Mouse (Mus musculus) embryonic fibroblast, embryonic 13.5 days (primary cell): Measurements from ENCODE around the gene Slc13a4. TPM values are rescaled to one million over a fixed set of nuclear protein-coding genes. Genes with fewer than 3 reads are reported as not detected.

Experiments
- H3K27ac ChIP-seq: 2 replicates; pipeline ENCODE4 v1.5.1; 2012; ENCODE audit warnings: low read length, control low read depth, inconsistent platforms; ENCODE audit not compliant: insufficient read depth
- H3K4me1 ChIP-seq: 2 replicates; pipeline ENCODE4 v1.6.1; 2011; ENCODE audit warnings: low read length; ENCODE audit not compliant: control insufficient read depth, insufficient read depth
- H3K4me3 ChIP-seq: 2 replicates; pipeline ENCODE4 v1.5.1; 2011; ENCODE audit warnings: mild to moderate bottlenecking, control low read depth, low read length; ENCODE audit not compliant: insufficient read depth
- CTCF ChIP-seq: IDR thresholded peaks from 2 replicates; pipeline ENCODE4 v1.5.1; 2011; ENCODE audit warnings: mild to moderate bottlenecking, control low read depth, low read length, moderate library complexity, borderline replicate concordance; ENCODE audit not compliant: insufficient read depth
- POLR2A ChIP-seq: IDR thresholded peaks from 2 replicates; pipeline ENCODE4 v1.6.1; 2011; ENCODE audit warnings: low read depth, mild to moderate bottlenecking, control low read depth, low read length, moderate library complexity
- polyA plus RNA-seq: library from polyadenylated mRNA; stranded (reverse); fragments of >200 nt; gene quantifications from 2 replicates; pipeline ENCODE4 v1.2.4, GENCODE M21; 2011; ENCODE audit warnings: low read depth; ENCODE audit not compliant: missing spikeins, insufficient read length

The Slc13a4 gene
- polyA plus RNA-seq, 1 experiment: not detected

DNA sequence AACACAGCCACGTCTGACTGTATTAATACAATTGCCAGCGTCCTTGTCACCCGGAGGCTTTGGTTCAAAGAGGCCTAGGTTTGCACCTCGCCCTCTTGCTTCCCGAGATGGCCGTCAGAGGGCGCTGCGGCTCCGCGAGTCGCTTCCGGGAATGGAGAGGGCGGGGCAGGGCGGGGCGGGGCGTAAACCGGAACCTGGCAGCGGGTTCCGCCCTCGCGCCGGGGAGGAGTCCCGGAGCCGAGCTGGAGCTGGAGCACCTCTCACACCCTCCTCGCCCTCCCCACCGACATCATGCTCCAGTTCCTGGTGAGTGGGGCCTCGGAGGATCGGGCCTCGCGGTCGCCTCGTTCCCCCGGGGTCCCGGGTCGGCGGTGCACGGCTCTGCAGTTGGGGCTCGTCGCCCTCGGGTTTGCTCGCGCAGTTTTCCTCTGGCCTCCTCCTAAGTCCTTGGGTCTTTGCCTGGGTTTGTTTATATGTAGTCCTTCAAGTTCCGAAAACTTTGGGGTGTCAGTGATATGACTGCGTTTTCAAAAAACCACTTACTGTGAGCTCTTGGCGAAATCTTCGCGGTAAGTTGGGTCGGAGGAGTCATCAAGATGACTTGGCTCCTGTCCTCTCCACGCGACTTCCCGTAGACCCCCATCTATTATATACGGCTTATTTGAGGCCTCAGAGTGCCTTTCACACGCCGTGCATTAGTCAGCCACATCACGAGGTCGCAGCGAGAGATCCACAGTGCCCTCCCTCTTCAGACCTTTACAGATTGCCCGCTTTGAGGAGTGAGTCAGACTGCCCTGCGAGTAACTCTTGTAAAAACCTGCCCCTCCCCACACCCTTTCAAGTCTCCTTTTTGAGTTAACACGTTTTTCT is 55.2 kb downstream of the Slc13a4 start:
- Histone ChIP-seq H3K4me3 (peak overlapping the region; percentile 83), H3K4me1 (peaks cover 12% of the 10 kb centered on the region), H3K27ac (peak overlapping the region; percentile 91)
- TF ChIP-seq POLR2A: peak; percentile 96
- peak; percentile 64 for TF ChIP-seq CTCF

DNA sequence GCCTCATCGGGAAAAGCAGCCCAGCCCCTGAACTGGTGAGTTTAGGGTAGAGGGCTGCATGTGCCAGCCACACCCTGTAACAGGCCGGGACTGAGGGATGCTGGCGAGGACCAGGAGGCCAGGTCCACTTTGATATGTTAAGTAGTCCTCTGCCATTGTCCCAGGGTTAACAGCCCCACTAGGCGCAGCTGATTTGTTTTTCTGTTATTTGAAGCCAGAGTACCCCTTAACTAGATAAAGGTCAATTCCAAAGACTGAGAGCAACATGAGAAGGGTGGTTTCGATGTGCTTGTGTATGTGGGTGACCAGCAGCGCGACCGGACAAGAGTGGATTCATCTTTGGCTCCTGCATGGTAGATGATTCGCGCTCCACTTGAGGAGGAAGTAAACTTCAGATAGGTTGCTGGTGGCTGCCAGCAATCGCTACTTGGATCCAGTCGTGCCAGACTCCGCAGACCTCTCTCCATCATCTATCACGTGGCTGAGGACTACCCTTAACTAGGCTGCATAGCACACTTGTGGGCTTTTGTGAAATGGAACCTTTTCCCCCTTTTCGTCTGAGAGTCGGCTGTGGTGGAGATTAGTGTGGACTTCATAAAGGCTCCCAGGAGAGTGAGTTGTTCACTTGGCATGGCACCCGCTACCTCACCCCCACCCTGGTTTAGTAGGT is 56.0 kb downstream of the Slc13a4 start:
- peaks cover 12% of the 10 kb centered on the region for H3K4me1 ChIP-seq
- no peak overlapping the region for H3K4me3 ChIP-seq
- no peak overlapping the region for H3K27ac ChIP-seq
- TF ChIP-seq POLR2A (no peak), CTCF (no peak)

DNA sequence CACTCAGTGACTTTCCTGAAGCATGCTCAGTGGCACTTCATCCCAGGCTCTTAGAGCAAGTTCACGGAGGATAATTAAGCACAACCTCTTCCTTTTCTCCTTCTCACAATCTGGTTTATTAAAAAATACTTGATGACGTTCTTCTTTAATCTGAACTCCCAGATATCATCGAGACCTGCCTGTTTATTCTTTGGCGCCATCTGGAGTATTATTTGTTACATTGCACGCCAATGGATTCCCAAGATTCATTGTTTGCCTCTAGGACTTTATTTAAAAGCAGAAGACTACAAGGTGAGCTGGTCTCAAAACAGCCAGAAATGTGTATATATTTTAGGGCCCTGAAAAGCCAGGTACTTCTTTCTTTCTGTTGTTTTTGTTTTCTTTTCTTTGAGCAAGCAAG is 62.8 kb downstream of the Slc13a4 start:
- TF ChIP-seq CTCF (no peak), POLR2A (no peak)
- Histone ChIP-seq H3K4me3 (no peak overlapping the region), H3K27ac (no peak overlapping the region), H3K4me1 (no peaks in the 10 kb centered on the region)

DNA sequence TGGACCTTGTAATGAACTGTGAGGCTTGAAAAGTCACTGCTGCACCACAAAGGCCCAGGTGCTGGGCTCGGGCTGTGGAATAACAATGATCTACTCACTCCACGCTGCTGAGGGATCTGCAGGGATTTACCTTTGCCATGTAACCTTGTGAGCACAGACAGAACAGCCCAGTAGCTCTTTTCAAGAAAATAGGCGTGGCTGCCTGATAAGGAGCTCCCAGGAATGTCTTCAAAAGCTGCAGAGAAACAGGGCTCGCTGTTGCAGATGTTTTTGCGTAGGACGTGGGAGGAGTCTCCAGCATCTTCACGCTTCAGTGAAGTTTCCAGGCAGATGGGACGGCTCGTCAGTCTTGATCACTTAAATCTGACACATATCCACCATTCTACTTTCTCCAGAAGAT is 63.9 kb downstream of the Slc13a4 start:
- H3K4me1 ChIP-seq: no peaks in the 10 kb centered on the region
- H3K27ac ChIP-seq: no peak overlapping the region
- no peak overlapping the region for H3K4me3 ChIP-seq
- TF ChIP-seq CTCF (no peak), POLR2A (no peak)

DNA sequence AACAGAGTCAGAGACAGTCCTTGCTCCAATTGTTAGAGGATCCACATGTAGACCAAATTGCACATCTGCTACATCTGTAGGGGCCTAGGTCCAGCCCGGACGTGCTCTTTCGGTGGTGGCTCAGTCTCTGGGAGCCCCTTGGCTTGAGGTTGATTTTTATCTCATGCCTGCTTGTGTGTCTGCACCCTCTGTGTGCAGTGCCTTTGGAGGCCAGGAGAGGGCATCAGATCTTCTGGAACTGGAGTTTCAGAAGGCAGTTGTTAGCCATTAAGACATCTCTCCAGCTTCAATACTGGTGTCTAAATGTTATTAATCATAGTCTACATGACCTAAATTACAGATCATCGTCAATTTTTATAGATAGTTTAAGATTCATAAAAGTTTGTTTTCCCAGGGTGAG is 64.7 kb downstream of the Slc13a4 start:
- TF ChIP-seq POLR2A (no peak), CTCF (no peak)
- Histone ChIP-seq H3K4me1 (no peaks in the 10 kb centered on the region), H3K27ac (no peak overlapping the region), H3K4me3 (no peak overlapping the region)

DNA sequence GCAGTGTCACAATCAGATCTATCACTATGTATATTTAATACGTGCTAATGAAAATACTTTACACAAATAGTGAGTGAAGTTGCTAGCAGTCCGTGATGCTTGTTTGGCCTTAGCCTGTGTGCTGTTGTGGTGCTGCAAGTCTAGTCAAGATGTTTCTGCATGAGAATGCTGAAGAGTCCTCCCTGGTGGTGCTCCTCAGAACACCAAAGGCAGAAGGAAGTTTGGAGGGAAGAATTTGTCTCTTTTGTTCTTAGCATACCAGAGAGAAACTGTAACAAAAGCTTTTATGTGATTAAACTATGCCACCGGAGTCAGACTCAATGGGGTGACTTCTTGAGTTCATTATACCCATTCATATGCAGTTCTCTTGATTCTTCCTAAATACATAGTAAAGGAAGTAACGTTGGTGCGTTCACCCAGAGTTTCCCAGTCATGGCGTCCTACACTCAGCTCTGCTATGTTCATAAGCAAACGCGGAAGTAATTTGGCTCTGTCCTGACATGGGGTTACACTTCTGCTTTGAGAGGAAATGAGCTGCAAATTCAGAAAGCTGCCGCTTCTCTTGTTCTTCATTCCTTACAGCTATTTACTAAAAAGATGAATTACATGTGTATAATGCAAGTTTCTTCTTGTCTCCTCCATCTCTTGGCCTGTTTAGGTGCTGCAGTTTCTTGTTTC is 71.7 kb downstream of the Slc13a4 start:
- Histone ChIP-seq H3K4me3 (no peak overlapping the region), H3K4me1 (no peaks in the 10 kb centered on the region), H3K27ac (no peak overlapping the region)
- TF ChIP-seq POLR2A (no peak), CTCF (no peak)

DNA sequence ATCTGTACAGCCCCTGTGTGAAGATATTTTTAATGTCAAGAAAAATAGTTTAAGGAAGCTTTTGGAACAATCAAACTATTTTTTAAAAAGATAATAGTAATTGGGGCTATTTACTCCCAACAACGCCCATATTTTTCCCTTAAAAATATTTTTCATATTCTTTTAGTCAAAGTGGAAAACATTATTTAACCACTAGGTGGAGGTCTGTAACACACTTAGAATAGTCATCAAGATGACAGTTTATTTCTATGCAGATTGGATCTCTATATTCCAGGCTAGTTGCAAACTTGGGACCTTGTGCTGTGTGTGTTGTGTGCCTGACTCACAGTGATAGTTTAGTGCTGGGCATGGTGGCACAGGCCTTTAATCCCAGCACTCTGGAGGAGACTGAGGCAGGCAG is 78.5 kb downstream of the Slc13a4 start:
- no peak for TF ChIP-seq CTCF
- TF ChIP-seq POLR2A: no peak
- no peak overlapping the region for H3K4me3 ChIP-seq
- no peak overlapping the region for H3K27ac ChIP-seq
- H3K4me1 ChIP-seq: no peaks in the 10 kb centered on the region

DNA sequence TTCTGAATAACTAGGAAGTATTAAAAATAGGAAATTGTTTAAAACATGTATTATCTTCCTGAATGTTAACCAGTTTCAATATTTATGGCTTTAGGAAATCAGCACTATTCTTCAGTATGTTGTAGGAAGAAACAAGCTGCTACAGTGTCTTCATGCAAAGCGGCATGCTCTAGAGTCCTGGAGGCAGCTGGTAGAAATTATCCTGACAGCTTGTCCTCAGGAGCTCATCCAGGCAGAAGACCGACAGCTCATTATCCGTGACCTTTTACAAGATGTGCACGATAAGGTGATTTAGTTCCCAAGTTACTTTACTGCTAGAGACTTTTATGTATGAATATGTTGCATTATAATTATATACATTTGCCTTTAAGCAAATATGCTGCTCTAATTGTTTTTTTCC is 82.2 kb downstream of the Slc13a4 start:
- Histone ChIP-seq H3K4me1 (no peaks in the 10 kb centered on the region), H3K27ac (no peak overlapping the region), H3K4me3 (no peak overlapping the region)
- TF ChIP-seq POLR2A: no peak
- TF ChIP-seq CTCF: no peak

Other genes with a start within 250 kb of the Slc13a4 start
- gene Cnot4, start 174.4 kb downstream of the Slc13a4 start, polyA plus RNA-seq: 26.8 and 34.6 TPM in 2 replicates
- 67.7 and 68.7 TPM in 2 replicates for gene Nup205, start 130.7 kb downstream of the Slc13a4 start, polyA plus RNA-seq
- 0.62 and 3.0 TPM in 2 replicates for gene Fam180a, start 18.0 kb upstream of the Slc13a4 start, polyA plus RNA-seq
- gene Mtpn, start 231.8 kb upstream of the Slc13a4 start, polyA plus RNA-seq: 316 and 393 TPM in 2 replicates